Mouse (Mus musculus) limb, embryonic 10.5 days (tissue): Measurements from ENCODE around the gene Tef. TPM values are rescaled to one million over a fixed set of nuclear protein-coding genes. Genes with fewer than 3 reads are reported as not detected.

Source experiments
- DNase-seq: peaks from one replicate; pipeline ENCODE4 v3.0.0-alpha.2; 2017; ENCODE audit warnings: low spot score
- H3K27ac ChIP-seq: fragments of 300-500 bp; sonication (generic); 2 replicates; pipeline ENCODE4 v1.5.1; 2016; ENCODE audit warnings: mild to moderate bottlenecking
- H3K27me3 ChIP-seq: fragments of 300-500 bp; sonication (generic); 2 replicates; pipeline ENCODE4 v1.6.1; 2016; ENCODE audit warnings: low read depth, mild to moderate bottlenecking; ENCODE audit not compliant: poor library complexity, severe bottlenecking
- H3K36me3 ChIP-seq: fragments of 300-500 bp; sonication (generic); 2 replicates; pipeline ENCODE4 v1.6.1; 2016; ENCODE audit warnings: mild to moderate bottlenecking, moderate library complexity
- H3K4me1 ChIP-seq: fragments of 300-500 bp; sonication (generic); 2 replicates; pipeline ENCODE4 v1.6.1; 2016
- H3K4me3 ChIP-seq: fragments of 300-500 bp; sonication (generic); 2 replicates; pipeline ENCODE4 v1.5.1; 2016; ENCODE audit warnings: mild to moderate bottlenecking, moderate library complexity
- H3K9me3 ChIP-seq: fragments of 300-500 bp; sonication (generic); replicated peaks from 2 replicates; pipeline ENCODE4 v1.6.1; 2016; ENCODE audit warnings: mild to moderate bottlenecking
- WGBS: fragments of 180-500 bp; shearing (Covaris S2); methylation state at CpG from one replicate; pipeline ENCODE4 v1.1.7; 2016; 5-methylcytosine and 5-hydroxymethylcytosine counted together
- polyA plus RNA-seq: library from polyadenylated mRNA; unstranded; fragments of >200 nt; fragmentation: Nextera tagmentation; extraction: Ambion mirVana; gene quantifications from 2 replicates; pipeline ENCODE4 v1.2.1, GENCODE M21; 2016

Gene Tef
- polyA plus RNA-seq, 1 experiment from 2014 or later = 16.5 TPM

DNA sequence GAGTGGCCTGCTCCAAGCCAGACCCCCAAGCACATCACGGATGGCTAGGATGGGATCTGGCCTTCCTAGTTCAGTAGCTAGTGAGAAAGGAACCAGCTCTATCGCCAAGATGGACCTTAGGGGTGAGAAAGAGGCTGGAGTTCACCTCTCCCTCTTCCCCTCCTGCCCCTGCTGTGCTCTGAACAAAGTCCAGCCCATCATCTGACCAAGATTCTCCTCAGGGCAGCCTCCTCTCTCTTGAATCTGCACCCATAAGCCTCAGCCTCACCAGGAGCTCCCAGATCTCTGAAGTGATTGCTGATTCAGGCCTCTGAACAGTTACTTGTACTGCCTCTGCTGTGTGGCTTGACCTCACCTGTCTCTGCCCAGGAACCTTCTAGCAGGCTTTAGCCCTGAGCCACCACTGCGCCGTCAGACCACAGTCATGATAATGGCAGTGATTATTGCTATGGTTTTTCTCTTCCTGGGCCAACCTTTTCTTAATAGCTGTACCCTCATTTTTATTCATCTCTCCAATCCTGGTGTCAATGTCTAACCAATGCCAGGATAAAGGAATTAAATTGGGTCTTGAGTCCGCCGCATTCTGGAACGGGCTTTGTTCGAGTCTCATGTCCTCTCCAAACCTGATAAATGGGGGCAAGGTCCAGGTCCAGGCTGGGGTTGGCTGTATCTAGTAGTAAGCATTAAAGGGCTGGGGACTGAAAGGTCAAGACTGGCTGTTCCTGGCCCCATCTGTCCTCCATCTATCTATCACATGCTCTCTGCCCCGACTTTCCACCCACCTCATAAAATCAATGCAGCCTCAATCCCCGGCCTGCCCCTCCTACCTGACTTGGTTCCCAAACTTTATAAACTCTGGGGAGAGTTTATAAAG, 33.0 kb downstream of the Tef start:
- 40% methylated on average over 10 of the region's 10 CpGs for WGBS
- peaks cover 43% of the 10 kb centered on the region for H3K4me1 ChIP-seq
- peaks cover 43% of the 10 kb centered on the region for H3K27me3 ChIP-seq
- no peaks in the 10 kb centered on the region for H3K9me3 ChIP-seq
- no peak for DNase-seq
- peak overlapping the region; percentile 52; the same call in 1 of the 2 replicates for H3K4me3 ChIP-seq
- H3K36me3 ChIP-seq = 0 out of 2 replicates have a peak, but pooled peaks cover 2% of the 10 kb centered on the region
- no peak overlapping the region; the same call in 1 of the 2 replicates for H3K27ac ChIP-seq

DNA sequence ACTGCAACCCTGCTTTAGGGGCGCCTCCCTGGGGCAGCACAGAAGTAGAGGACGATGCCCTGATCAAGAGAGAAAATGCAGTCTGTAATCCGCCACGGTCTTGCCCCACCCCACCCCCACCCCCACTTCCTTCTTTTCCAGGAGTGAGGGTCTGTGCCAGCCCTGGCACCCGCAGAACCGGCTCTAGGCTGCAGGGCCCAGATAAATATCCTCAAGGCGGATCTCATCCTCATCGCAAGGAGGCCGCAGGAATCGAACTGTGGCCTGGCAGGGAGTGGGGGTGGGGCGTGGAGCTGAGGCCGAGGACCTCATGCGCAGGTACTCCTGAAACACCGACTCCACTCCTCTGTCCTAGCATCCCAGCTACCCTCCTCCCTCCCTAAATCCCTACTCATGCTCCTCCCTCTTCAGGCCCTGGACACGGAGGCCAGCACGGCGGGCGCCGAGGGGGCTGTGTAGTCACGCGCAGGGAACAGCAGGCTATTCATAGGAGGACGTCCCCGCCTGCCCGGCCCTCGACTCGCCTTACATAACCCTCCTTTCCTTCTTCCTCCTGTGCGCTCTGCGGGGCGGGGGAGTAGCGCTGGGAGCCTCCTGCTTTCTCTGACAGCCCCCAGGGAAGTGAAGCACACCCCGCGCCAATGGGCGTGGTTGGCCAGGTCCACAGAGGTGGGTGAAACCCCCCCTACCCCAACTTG, 34.1 kb downstream of the Tef start:
- Histone ChIP-seq H3K4me1 (peaks cover 39% of the 10 kb centered on the region), H3K4me3 (peak overlapping the region; percentile 52), H3K36me3 (0 out of 2 replicates have a peak, but pooled peaks cover 2% of the 10 kb centered on the region), H3K9me3 (no peaks in the 10 kb centered on the region), H3K27me3 (peaks cover 43% of the 10 kb centered on the region), H3K27ac (peak overlapping the region; percentile 82)
- WGBS = 1% methylated on average over 33 of the region's 33 CpGs
- DNase-seq = peak; percentile 79

GRCm38 (mm10) chr15:81836966-81837920, 35.0 kb downstream of the Tef start:
- peaks cover 43% of the 10 kb centered on the region for H3K27me3 ChIP-seq
- 58% methylated on average over 7 of the region's 7 CpGs for WGBS
- no peaks in the 10 kb centered on the region for H3K9me3 ChIP-seq
- 0 out of 2 replicates have a peak, but pooled peaks cover 2% of the 10 kb centered on the region for H3K36me3 ChIP-seq
- no peak for DNase-seq
- H3K4me1 ChIP-seq = peaks cover 35% of the 10 kb centered on the region
- peak overlapping the region; percentile 52; the same call in 1 of the 2 replicates for H3K4me3 ChIP-seq
- peak overlapping the region; percentile 82 for H3K27ac ChIP-seq

- Histone ChIP-seq H3K9me3 (no peaks in the 10 kb centered on the region), H3K4me1 (peaks cover 35% of the 10 kb centered on the region), H3K27ac (no peak overlapping the region), H3K4me3 (no peak overlapping the region), H3K36me3 (0 out of 2 replicates have a peak, but pooled peaks cover 2% of the 10 kb centered on the region), H3K27me3 (peaks cover 41% of the 10 kb centered on the region)
- DNase-seq = no peak
- WGBS = 81% methylated on average over 14 of the region's 14 CpGs
Measured at GRCm38 (mm10) chr15:81838554-81839235, 36.5 kb downstream of the Tef start.

DNA sequence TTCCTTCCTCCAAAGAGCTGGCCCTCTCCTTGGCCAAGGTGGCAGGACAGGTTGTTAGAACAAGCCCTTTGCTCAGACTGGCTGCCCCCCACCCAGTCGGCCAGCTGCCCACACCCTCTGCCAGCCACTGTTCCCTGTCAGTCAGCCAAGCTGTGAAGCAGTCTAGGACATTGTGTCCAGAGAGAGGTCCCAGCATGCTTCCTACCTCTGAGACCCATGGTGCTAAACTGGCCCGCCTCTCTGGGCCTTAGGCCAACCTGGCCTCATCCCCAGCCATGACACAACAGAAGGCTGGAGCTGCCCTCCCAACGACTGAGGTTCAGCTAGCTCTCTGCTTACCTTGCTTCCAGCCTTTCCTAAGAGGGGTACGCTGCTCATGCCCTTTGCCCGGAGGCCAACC, 37.4 kb downstream of the Tef start:
- no peaks in the 10 kb centered on the region for H3K9me3 ChIP-seq
- no peak overlapping the region for H3K4me3 ChIP-seq
- H3K4me1 ChIP-seq = peaks cover 29% of the 10 kb centered on the region
- 0 out of 2 replicates have a peak, but pooled peaks cover 2% of the 10 kb centered on the region for H3K36me3 ChIP-seq
- H3K27me3 ChIP-seq = peaks cover 32% of the 10 kb centered on the region
- WGBS = 73% methylated on average over 5 of the region's 5 CpGs
- DNase-seq = no peak
- no peak overlapping the region for H3K27ac ChIP-seq

DNA sequence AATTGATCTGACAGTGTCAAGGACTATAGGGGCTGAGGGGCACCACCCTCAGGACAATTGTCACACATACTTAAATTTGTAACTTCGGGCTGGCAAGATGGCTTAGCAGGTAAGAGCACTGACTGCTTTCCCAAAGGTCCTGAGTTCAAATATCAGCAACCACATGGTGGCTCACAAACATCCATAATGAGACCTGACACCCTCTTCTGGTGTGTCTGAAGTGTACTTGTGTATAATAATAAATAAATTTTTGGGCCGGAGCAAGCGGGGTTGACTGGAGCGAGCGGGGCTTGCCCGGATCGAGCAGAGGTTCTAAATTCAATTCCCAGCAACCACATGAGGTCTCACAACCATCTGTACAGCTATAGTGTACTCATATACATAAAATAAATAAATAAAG, 38.1 kb downstream of the Tef start:
- Histone ChIP-seq H3K9me3 (no peaks in the 10 kb centered on the region), H3K27me3 (peaks cover 25% of the 10 kb centered on the region), H3K36me3 (0 out of 2 replicates have a peak, but pooled peaks cover 2% of the 10 kb centered on the region), H3K27ac (no peak overlapping the region), H3K4me3 (no peak overlapping the region), H3K4me1 (peaks cover 23% of the 10 kb centered on the region)
- no peak for DNase-seq
- 92% methylated on average over 7 of the region's 7 CpGs for WGBS

DNA sequence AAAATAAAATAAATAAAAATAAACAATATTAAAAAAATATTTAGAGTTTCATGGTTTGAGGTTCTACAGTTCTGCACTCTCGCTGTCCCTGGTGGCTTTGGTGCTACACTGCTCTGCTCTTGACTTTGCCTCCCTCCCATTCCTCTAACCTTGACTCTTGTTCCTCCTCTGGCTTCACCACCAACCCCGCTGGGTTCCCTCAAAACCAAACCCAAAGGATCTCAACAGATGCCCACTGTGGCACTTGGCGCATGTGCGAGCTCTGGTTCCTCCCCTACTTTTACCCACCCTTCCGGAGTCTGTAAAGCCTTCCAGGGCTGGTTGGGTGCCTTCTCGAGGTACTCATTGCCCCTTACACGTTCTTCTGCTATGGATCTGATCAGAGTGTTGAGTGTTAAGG, 40.1 kb downstream of the Tef start:
- H3K9me3 ChIP-seq = no peaks in the 10 kb centered on the region
- no peak for DNase-seq
- peaks cover 5% of the 10 kb centered on the region; the same call in 1 of the 2 replicates for H3K27me3 ChIP-seq
- H3K27ac ChIP-seq = no peak overlapping the region
- H3K4me1 ChIP-seq = peaks cover 3% of the 10 kb centered on the region
- H3K36me3 ChIP-seq = peaks cover 8% of the 10 kb centered on the region
- WGBS = 87% methylated on average over 7 of the region's 7 CpGs
- no peak overlapping the region for H3K4me3 ChIP-seq

DNA sequence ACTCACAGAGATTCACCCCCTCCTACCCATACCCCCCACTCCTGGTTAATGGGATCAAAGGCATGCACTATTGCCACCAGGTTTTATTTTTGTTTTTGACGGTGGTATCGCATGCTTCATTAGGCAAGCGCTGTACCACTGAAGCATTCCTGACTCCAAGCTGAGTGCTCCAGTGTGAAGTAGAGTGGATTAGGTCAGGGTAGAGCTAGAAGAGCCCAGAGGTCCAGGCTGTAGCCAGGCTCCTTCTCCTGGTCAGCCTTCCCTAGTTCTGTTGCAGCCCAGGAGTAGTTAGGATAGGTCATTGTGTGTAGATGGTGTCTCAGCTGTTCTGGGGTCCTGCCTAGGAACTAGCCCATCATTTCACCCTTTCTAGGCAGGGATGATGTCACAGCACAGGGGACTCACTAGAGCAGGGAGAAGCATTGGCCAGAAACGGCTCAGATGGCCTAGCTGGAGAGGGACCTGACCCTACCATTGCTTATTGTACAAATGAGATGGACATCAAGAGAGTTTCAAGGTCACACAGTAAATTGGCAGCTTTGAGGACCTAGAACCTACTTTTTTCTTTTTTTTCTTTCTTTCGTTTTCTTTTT, 42.9 kb downstream of the Tef start:
- 84% methylated on average over 5 of the region's 5 CpGs for WGBS
- H3K4me3 ChIP-seq = no peak overlapping the region
- H3K27ac ChIP-seq = no peak overlapping the region
- DNase-seq = no peak
- H3K27me3 ChIP-seq = no peaks in the 10 kb centered on the region
- no peaks in the 10 kb centered on the region for H3K4me1 ChIP-seq
- H3K9me3 ChIP-seq = no peaks in the 10 kb centered on the region
- H3K36me3 ChIP-seq = peaks cover 34% of the 10 kb centered on the region

- H3K36me3 ChIP-seq = peaks cover 40% of the 10 kb centered on the region
- 46% methylated on average over 4 of the region's 4 CpGs for WGBS
- H3K27me3 ChIP-seq = no peaks in the 10 kb centered on the region
- no peak overlapping the region for H3K4me3 ChIP-seq
- no peaks in the 10 kb centered on the region for H3K9me3 ChIP-seq
- no peak overlapping the region for H3K27ac ChIP-seq
- no peak for DNase-seq
- H3K4me1 ChIP-seq = peaks cover 4% of the 10 kb centered on the region
Measured at GRCm38 (mm10) chr15:81845724-81846123, 43.5 kb downstream of the Tef start.

GRCm38 (mm10) chr15:81846755-81847154, 44.5 kb downstream of the Tef start:
- no peak for DNase-seq
- no peak overlapping the region; the same call in 1 of the 2 replicates for H3K27ac ChIP-seq
- H3K4me3 ChIP-seq = no peak overlapping the region
- H3K27me3 ChIP-seq = no peaks in the 10 kb centered on the region
- H3K4me1 ChIP-seq = peaks cover 7% of the 10 kb centered on the region
- no peaks in the 10 kb centered on the region for H3K9me3 ChIP-seq
- peaks cover 50% of the 10 kb centered on the region for H3K36me3 ChIP-seq
- 89% methylated on average over 9 of the region's 9 CpGs for WGBS

DNA sequence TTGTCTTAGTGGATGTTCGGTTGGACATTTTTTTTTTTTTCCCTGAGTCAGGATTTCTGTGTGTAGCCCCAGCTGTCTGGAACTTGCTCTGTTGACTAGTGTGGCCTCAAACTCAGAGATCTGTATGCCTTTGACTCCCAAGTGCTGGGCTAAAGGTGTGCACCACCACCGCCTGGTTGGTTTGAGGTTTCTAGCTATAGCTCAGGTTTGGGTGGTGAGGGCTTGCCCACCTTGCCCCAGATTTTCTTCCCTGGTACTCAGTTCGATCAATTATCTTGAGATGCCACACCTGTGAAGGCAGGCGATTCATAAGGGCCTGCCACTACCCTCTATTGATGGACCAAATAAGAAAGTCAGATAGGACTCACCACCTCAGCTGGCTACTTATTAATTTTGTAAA, 44.9 kb downstream of the Tef start:
- H3K4me1 ChIP-seq = peaks cover 7% of the 10 kb centered on the region
- peaks cover 55% of the 10 kb centered on the region for H3K36me3 ChIP-seq
- DNase-seq = no peak
- 93% methylated on average over 4 of the region's 4 CpGs for WGBS
- no peaks in the 10 kb centered on the region for H3K27me3 ChIP-seq
- no peak overlapping the region for H3K4me3 ChIP-seq
- no peaks in the 10 kb centered on the region for H3K9me3 ChIP-seq
- no peak overlapping the region for H3K27ac ChIP-seq
